Mouse (Mus musculus) gastrocnemius, postnatal 25 days (tissue): ENCODE results near the gene Uaca. TPM values are rescaled to one million over a fixed set of nuclear protein-coding genes. Genes with fewer than 3 reads are reported as not detected.

Experiments used
- DNase-seq: peaks from one replicate; pipeline ENCODE4 v3.0.0; 2022
- long read RNA-seq, 2 experiments: library from polyadenylated mRNA; stranded (forward); transcript quantifications; one replicate each; pipeline ENCODE4 v2.0.0; 2021
- total RNA-seq, 2 experiments: library from RNA; stranded (reverse); gene quantifications; 1 replicate in 1 of 2; 2 replicates in 1 of 2; pipeline ENCODE4 v1.2.3; 2021

Gene Uaca
- 100 to 1,000 TPM in 1 of 2 experiments, 10 to 100 TPM in 1; 65.4 to 107 TPM for total RNA-seq
- long read RNA-seq, experiment 1, full-length matches to known transcripts, result 20 of 43 reads
- long read RNA-seq, experiment 1, partial matches to known transcripts, result 18 of 43 reads
- long read RNA-seq, experiment 1, other reads (novel, unspliced or antisense), result 5 of 43 reads
- long read RNA-seq, experiment 2, full-length matches to known transcripts, result 48 of 110 reads
- long read RNA-seq, experiment 2, partial matches to known transcripts, result 38 of 110 reads
- long read RNA-seq, experiment 2, other reads (novel, unspliced or antisense), result 24 of 110 reads

DNA sequence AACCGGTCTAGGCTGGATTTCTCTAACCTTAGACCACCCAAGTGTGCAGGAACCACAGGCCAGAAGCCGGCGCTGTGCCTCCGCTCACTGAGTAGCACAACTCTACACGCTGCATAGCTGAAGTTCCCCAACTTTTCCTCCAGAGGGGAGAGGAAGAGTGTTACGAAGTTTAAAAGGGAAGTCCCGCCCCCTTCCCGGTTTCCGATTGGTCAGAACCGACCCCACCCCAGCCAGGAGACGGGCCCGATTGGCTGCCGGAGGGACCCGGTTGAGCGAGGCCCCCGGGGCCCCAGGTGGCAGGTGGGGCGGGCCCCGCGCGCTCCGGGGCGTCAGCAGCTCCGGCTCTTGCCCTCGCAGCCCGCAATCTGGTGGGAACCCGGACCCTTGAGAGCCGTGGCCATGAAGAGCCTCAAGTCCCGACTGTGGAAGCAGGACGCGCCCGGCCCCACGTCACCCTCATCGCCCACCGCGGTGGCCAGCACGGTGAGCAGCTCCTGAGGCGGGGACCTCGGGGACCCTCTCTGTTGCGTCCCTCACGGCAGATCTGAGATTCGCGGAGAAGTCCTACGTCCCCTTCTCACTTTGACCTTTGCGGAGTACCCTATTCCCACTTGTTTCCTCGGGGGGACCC, at the start of gene Uaca:
Gene Uaca (plus strand): TSS at position 333 of the 631 bp plus-strand sequence.
- DNase-seq, result peak; percentile 93

GRCm38 (mm10) chr9:60744971-60745370, 49.4 kb upstream of the Uaca start:
- DNase-seq, result no peak

DNA sequence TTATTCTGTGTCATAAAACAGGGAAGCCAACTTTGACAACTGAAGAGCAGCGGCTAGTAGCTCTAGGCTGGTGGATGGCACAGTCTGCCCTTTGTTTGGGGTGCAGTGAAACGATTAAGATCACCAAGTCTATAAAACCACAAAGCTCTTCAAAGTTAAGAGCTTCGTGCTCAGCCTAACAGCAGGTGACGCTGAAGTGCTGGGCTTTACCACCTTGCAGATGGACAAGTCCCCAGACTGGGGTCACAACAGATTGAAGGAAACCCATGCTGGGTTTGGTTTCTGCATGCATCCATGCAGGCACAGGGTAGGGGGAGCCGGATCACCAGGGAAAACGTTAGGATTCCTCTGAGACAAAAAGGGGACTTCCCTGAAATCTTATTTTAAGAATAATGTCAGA, 47.8 kb upstream of the Uaca start:
- no peak for DNase-seq

- no peak for DNase-seq
Measured at GRCm38 (mm10) chr9:60747672-60748071, 46.7 kb upstream of the Uaca start.

- no peak for DNase-seq
Measured at GRCm38 (mm10) chr9:60748191-60748590, 46.2 kb upstream of the Uaca start.

DNA sequence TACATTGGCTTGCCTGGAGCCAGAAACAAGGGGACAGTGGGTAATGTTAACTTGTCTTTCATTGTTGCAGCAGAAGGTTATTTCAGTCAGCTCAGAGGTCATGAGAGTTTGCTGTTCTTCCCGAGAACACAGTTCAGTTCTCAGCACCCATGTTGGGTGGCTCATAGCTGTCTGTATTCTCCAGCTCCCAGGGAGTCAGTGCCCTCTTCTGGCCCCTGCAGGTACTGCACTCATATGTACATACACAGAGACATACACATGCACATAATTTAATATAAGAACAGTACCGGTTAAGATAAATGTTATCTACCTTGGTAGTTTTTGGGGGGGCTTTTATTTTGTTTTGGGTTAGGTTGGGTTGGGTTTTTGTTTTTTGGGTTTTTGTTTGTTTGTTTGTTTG, 45.2 kb upstream of the Uaca start:
- DNase-seq, result no peak

DNA sequence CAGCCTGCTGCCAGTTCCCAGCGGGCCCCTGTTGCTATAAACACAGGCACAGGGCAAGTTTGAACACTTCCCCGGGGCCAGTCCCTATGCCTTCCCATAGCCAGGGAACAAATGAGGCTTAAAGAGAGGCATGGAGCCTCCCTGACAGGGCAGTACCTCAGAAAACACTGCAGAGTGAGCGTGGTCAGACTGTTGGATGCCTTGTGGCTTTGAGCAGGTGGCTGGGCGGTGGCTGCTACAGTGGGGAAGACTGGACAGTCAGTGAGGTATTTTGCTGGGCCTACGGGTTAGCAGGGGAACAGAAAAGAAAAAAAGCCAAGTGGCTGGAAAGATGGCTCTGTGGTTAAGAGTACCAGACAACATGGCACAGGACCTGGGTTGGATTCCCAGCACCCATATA, 43.2 kb upstream of the Uaca start:
- DNase-seq, result no peak

DNA sequence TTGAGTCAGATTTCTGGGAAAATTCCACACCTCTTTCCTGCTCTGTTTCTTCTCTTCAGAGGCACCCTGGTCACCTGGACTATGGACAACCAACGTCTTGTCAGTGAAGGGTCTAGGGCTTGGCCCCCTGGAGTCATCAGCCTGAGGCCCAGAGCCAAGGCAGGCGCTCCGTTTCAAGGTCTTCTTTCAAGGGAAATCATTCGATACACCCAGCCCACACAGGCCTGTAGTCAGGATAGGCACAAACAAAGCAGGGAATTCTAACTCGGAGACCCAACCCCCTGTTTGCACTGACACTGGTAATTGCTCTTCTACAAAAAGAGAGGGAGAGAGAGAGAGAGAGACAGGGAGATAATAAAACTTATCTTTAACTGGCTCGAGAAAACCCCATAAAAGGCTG, 42.4 kb upstream of the Uaca start:
- no peak for DNase-seq

DNA sequence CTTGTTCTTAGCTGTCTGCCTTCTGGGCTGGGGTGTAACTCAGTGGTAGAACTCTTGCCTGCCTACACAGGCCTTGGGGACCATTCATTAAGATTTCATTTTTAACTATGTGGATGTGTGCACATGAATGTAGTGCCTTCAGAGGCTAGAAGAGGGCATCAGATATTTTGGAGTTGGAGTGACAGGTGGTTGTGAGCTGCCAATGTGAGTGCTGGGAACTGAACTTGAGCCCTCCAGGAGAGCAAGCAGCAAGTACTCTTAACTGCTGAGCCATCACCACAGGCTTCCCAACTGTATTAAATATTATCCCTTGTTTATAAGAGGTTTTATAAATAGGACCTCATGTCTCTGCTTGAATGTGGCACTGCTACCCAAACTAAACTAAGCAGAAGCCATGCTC, 41.7 kb upstream of the Uaca start:
- DNase-seq, result no peak

GRCm38 (mm10) chr9:60756258-60756657, 38.1 kb upstream of the Uaca start:
- peak; percentile 33 for DNase-seq

DNA sequence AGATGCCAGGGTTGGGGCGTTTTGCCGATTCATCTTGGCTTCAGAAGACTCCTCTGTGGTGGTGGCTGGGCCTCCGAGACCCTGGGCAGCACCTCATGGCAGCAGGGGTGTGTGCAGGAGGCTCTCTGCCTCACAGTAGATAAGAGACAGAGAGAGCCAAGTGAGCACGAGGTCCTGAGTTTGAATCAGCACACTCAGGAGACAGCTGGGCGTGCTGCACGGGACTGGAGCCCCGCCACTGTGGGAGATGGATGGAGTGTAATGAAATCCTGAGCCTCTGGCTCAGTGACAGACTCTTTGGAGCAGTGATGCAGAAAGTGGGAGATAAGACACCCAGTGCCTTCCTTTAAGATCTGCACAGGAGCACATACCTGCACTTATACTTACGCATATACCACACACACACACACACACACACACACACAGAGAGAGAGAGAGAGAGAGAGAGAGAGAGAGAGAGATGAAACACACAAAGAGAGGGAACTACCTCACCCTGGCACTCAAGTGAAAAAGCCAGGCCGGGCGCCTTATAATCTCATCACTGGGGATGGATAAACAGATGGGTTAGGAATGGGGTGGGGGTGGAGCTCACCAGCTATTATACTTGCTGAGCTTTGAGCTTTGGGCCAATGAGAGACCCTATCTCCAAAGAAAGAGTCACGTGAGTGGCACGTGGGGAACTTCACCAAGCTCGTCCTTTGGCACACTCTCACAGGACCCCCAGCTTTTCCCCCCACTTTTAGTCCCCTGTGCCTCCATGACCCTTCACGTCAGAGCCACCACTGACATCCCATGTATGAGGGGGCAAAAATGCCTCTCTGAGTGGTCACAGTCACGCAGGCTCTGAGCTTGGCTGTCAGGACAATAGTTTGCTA, 37.2 kb upstream of the Uaca start:
- no peak for DNase-seq

GRCm38 (mm10) chr9:60757817-60758216, 36.5 kb upstream of the Uaca start:
- DNase-seq, result no peak

DNA sequence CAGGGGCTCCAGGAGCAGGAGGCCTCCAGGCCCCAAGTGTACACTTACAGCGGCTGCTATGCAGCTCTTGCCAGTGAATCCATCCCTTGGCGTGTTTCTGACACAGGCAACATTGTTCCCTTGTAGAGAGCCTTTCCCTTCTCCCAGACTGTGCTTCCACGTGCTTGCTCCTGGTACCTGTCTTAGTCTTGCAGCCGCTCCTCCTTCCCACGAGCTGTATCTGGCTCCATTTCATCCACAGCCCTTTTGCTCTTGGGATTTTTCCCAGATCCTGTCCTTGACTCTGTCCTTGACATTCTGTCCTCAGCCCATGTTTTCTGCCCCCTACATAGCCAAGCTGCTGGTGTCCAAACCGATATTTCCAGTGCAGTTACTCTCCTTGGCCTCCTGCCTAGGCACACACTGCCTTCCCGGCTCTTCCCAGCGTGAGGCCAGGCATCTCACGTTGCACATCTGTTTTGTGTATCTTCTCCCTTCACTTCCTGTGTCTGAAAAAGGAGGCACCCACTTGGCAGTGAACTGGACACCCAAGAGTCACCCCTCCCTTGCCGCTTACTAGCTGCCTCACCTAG, 34.8 kb upstream of the Uaca start:
- peak; percentile 80 for DNase-seq

DNA sequence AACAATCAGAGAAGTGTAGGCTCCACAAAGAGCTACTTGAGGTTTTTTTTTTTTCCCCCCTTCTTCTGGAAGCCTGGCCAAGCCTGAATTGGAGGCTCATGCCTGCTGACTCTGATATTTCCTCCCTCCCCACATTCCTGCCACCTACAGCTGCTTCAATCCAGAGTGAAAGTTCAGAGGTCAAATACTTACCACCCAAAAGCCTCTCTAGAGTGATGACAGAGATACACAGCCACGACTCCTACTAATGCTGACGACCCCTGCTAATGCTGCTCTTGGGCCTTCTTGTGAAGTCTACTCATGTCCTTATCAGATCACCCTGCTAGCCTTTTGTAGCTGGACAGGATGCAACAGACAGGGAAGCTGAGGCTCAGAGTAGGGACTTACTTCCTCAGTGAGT, 29.2 kb upstream of the Uaca start:
- no peak for DNase-seq

GRCm38 (mm10) chr9:60768393-60768792, 25.9 kb upstream of the Uaca start:
- no peak for DNase-seq

GRCm38 (mm10) chr9:60769711-60770111, 24.6 kb upstream of the Uaca start:
- no peak for DNase-seq

DNA sequence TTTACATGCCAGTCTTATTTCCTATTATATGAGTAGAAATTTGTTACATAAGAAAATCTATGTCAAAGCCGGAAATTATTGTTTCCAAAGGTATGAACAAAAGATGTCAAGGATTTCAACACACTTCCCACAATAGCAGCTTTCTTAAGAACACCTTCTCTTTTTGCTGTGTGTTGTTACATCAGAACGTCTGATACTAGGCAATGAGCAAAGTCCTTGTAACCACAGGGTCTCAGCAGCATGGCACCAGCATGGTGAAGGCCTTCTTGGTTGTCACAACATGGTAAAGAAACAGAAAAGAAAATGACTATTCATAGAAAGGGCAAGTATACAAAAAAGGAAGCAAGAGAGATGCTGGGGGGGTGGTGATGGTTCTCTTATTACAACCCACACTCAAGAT, 20.6 kb upstream of the Uaca start:
- DNase-seq, result no peak

GRCm38 (mm10) chr9:60776899-60777298, 17.4 kb upstream of the Uaca start:
- DNase-seq, result no peak

DNA sequence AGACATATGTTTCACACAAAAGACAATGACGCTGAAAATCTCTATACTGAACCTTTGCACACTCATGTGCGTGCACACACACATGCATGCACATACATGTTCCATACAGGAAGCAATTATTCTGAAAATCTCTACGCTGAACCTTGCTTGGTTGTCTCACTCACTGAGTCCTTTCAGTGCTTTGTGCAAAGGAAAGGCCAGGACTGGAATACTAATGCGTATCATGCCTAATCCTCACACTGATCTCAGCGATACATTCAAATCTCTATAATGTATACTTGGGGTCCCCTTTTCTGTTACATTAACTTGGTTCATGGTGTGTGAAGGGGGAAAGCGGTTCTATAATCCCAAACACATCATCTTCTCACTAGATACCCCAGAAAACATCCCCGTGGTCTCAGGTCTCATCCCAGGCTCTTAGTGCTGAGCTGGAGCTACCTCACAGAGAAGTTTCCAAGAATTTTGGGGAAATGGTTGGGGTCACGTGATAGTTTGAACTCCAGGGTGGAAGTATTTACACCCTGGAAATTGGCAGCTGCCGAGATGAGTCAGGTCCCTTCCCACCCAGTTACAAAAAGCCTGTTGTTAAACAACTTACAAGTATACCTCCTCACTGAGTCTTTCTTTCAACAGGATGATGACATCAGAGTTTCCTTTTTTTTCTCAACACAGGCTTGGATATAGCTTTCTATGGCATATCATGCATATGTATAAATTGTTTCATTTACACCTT, 12.1 kb upstream of the Uaca start:
- DNase-seq, result no peak

DNA sequence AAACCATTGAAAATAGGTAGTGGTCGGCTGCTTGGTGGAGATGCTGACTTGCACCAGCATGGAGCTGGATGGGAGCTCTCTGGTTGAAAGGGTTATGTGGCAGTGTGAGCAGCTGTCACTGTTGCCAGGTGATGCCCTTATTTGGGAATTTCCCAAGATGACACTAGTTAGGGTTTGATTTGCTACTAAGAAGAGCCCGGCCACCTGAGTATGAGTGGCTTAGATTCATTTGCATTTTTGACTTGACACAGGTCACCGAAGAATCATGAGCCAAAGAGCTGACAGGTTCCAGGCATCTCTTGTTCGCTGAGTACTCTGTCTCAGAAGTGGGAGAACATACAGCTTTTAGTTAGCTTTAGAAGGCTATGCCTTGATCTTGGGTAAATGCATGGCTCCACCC, 9.3 kb upstream of the Uaca start:
- no peak for DNase-seq

GRCm38 (mm10) chr9:60787517-60788110, 6.7 kb upstream of the Uaca start:
- DNase-seq, result no peak

- no peak for DNase-seq
Measured at GRCm38 (mm10) chr9:60790282-60790681, 4.1 kb upstream of the Uaca start.
